Mouse (Mus musculus) erythroid progenitor cell, adult 5-6 weeks (primary cell): ENCODE results near the gene Fam20a. TPM values are rescaled to one million over a fixed set of nuclear protein-coding genes. Genes with fewer than 3 reads are reported as not detected.

Source experiments
- ATAC-seq: replicated peaks from 2 replicates; pipeline ENCODE4 v1.8.0; 2016; ENCODE audit warnings: moderate number of reproducible peaks, mild to moderate bottlenecking, moderate TSS enrichment, inconsistent platforms; ENCODE audit not compliant: poor library complexity, low FRiP score, severe bottlenecking
- total RNA-seq, 2 experiments: library from RNA; stranded (forward) in 1 of 2; stranded (reverse) in 1 of 2; fragments of 150-400 nt in 1 of 2; fragments of 186-747, 209-891 nt in 1 of 2; gene quantifications; 2 replicates each; pipeline versions ENCODE4 v1.2.3 to v1.2.4; 2015 to 2017; ENCODE audit warnings: low replicate concordance in 2 of 2

Gene Fam20a
- total RNA-seq, 2 experiments from 2014 or later = not detected

GRCm38 (mm10) chr11:109696519-109696918, 25.6 kb downstream of the Fam20a start:
- ATAC-seq = no peak

GRCm38 (mm10) chr11:109692737-109693136, 29.3 kb downstream of the Fam20a start:
- ATAC-seq = no peak

- no peak for ATAC-seq
Observed at GRCm38 (mm10) chr11:109689539-109689938, 32.5 kb downstream of the Fam20a start.

GRCm38 (mm10) chr11:109682221-109682620, 39.9 kb downstream of the Fam20a start:
- ATAC-seq = no peak

GRCm38 (mm10) chr11:109681556-109681955, 40.5 kb downstream of the Fam20a start:
- ATAC-seq = no peak

- ATAC-seq = no peak
Observed at GRCm38 (mm10) chr11:109680934-109681333, 41.1 kb downstream of the Fam20a start.

GRCm38 (mm10) chr11:109678291-109678690, 43.8 kb downstream of the Fam20a start:
- ATAC-seq = no peak

GRCm38 (mm10) chr11:109676621-109677373, 45.3 kb downstream of the Fam20a start:
- no peak for ATAC-seq

- no peak for ATAC-seq
Observed at GRCm38 (mm10) chr11:109675771-109676170, 46.3 kb downstream of the Fam20a start.

- no peak for ATAC-seq
Observed at GRCm38 (mm10) chr11:109675208-109675607, 46.9 kb downstream of the Fam20a start.

- ATAC-seq = no peak
Observed at GRCm38 (mm10) chr11:109674542-109674941, 47.5 kb downstream of the Fam20a start.

GRCm38 (mm10) chr11:109673741-109674140, 48.3 kb downstream of the Fam20a start:
- no peak for ATAC-seq

- ATAC-seq = no peak
Observed at GRCm38 (mm10) chr11:109672881-109673739, 49.0 kb downstream of the Fam20a start.

- no peak for ATAC-seq
Observed at GRCm38 (mm10) chr11:109672396-109672795, 49.7 kb downstream of the Fam20a start.

GRCm38 (mm10) chr11:109672021-109672324, 50.1 kb downstream of the Fam20a start:
- no peak for ATAC-seq

- ATAC-seq = no peak
Observed at GRCm38 (mm10) chr11:109671136-109672020, 50.7 kb downstream of the Fam20a start.

GRCm38 (mm10) chr11:109670026-109670916, 51.8 kb downstream of the Fam20a start:
- no peak for ATAC-seq

GRCm38 (mm10) chr11:109669149-109669708, 52.9 kb downstream of the Fam20a start:
- ATAC-seq = no peak
